Mouse (Mus musculus) T-cell, adult 2 months (primary cell): ENCODE results near the gene Pigk.

ENCODE experiments used
- DNase-seq: peaks from one replicate; pipeline ENCODE4 v3.0.0; 2022; ENCODE audit warnings: low spot score

The Pigk gene

GRCm38 (mm10) chr3:152728238-152728637 is 14.3 kb downstream of the Pigk start:
- DNase-seq: no peak

GRCm38 (mm10) chr3:152733011-152733410 is 19.1 kb downstream of the Pigk start:
- no peak for DNase-seq

DNA sequence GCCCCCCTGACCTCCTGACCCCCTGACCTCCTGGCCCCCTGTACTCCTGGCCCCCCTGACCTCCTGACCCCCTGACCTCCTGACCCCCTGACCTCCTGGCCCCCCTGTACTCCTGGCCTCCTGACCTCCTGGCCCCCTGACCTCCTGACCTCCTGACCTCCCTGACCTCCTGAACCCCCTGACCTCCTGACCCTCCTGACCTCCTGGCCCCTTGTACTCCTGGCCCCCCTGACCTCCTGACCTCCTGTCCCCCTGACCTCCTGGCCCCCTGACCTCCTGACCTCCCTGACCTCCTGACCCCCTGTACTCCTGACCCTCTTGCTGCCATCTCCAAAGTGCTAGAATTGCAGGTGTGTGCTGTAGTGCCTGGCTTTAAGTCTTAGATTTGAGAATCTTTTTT is 19.6 kb downstream of the Pigk start:
- no peak for DNase-seq

- peak; percentile 19 for DNase-seq
Measured at GRCm38 (mm10) chr3:152734100-152734499, 20.2 kb downstream of the Pigk start.

DNA sequence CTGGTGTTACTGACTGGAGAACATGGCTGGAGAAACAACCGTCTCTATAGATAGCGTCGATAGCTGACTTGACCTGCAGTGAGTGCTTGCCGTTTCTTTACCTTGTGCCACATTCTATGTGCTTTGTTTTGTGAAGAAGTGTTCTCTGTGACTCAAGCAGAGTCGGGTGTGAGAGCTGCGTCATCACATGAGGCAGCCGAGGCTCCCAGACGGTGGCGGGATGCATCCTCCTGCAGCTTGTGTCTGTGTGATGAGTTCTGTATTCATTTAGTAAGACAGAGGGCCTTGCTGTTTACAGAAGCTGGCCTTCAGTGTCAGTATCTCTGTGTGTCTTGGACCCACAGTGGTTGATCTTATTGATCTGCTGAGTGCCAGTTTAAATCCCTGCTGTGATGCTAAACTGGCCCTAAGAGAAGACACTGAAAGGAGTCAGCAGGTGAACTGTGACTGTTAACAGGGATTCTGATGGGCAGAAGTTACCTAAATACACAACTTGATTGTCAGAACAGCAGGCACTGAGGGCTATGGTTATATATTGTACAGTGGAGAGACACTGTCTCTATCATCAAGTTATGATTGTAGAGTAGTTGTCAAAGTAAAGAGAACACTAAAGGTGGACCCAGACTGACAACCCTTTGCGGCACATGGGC is 21.8 kb downstream of the Pigk start:
- DNase-seq: no peak

DNA sequence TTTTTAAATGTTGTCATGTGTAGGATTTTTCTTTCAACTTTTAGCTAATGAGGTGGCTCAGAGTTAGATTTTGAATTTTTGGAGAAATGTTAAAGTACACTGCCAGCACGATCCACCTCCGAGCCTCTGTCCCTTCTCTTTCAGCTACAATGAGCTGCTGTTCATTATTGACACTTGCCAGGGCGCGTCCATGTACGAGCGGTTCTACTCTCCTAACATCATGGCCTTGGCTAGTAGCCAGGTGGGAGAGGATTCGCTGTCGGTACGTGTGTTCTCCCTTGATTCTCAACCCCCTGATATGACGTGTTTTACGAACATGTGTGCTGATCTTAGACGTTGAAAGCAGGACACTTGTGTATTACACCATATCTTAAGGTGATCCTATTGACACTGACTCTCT is 30.4 kb downstream of the Pigk start:
- DNase-seq: no peak

DNA sequence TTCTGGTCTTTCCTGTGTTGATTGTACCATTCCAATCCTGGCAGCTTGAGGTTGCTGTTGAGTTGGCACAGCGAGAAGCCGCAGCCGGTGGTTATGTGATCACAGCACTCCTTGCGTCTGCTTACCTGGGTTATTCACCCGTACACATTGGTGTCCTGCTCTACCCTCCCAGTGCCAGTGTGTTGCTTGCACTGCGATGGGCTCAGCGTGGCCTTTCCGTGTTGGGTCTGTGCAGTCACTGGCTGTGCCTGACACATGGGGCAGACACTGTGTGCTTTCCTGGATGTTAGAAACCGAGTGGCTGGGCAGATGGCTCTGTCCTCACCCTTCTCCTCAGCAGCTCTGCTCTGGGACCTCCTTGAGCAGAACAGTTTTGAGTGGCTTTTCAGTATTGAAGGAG is 31.7 kb downstream of the Pigk start:
- no peak for DNase-seq

GRCm38 (mm10) chr3:152749461-152749871 is 35.6 kb downstream of the Pigk start:
- peak; percentile 18 for DNase-seq

DNA sequence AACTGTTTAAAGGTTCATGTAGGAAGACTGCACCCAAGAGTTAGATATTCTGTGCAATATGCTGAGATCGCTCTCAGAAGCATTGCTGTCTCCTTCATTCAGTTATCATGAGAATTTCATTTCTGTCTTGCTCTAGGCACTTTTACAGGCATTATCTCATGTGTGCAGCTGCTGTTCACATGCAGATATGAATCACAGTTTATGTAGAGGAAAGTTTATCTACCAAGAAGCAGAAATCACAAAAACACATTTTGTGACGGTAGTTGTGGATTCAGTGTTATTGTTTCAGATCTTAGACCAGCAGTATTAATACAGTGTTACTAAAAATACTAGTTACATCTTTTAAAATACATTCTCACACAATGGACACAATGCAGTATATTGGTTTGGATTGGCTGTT is 36.0 kb downstream of the Pigk start:
- no peak for DNase-seq

DNA sequence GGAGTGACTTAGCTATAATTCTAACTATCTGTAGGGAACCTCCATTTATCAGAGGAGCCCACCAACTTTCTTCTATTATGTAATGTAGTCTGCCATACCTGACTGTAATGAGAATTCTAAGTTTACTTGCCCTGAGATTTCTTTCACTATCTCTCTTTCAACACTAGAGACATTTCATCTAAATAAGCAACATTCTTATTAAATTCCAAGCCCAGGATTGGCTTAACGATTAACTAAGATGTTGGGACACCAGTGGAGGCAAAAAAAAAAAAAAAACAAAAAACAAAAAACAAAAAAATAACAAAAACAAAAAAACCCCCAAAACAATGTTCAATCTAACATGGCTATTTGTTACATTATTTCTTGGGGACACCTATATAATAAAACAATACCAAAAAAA is 39.0 kb downstream of the Pigk start:
- DNase-seq: no peak

- DNase-seq: no peak
Measured at GRCm38 (mm10) chr3:152753345-152753744, 39.4 kb downstream of the Pigk start.

DNA sequence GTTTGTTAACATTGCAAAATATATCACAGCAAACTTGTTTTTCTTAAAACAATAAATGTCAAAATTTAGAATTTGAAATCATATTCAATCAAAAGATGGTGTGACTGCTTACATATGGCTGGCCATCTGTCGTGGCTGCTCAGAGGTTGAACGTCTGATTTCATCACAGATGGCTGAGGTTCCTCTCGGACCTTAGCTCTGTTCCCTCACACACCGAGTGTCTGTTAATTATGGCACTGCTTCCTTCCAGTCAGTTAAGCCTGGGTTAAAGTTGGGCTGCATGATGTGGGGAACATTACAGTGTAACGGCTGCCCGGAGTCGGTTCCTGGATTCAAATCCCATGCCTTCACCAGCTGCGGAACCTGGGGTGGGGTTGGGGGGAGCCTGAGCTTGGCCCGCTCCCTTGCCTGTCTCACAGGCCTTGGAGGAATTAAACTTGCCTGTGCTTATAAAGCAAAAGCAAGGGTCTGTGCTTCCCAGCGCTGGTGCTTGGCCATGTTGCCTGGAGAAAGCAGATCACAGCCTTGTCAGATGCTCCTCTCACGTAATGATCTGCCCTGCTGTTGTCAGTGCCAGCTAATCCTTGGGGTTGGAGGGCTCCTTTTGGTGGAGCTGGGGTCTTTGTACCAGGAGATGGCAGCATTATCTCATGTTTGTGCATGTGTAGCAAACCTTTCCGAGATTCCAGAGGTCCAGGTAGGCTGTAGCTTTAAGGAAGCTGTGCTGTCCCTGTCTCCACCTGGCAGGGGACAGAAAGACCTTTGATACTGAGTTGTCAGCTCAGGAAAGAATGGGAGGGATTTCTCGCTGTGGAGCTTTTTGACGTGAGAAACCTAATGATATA is 40.2 kb downstream of the Pigk start:
- no peak for DNase-seq

GRCm38 (mm10) chr3:152755515-152755914 is 41.6 kb downstream of the Pigk start:
- DNase-seq: no peak

DNA sequence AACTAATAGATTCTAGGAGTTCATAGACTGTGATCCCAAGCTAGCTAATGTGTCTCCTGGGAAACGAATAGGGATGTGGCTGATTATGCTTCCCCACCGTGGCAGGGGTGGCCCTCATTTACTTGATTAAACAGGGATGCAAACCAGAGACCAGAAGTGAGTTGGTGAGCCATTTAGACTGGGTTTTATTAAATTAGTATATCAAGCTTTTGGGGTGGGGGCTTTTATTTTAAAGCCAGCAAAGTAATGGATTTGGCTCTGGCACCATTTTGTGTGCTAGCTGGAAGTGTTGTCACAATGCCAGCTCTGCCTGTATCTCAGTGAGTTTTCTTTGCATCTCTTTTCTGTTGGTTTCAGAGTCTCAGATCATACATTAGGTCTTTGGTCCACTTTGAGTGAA is 43.0 kb downstream of the Pigk start:
- no peak for DNase-seq

DNA sequence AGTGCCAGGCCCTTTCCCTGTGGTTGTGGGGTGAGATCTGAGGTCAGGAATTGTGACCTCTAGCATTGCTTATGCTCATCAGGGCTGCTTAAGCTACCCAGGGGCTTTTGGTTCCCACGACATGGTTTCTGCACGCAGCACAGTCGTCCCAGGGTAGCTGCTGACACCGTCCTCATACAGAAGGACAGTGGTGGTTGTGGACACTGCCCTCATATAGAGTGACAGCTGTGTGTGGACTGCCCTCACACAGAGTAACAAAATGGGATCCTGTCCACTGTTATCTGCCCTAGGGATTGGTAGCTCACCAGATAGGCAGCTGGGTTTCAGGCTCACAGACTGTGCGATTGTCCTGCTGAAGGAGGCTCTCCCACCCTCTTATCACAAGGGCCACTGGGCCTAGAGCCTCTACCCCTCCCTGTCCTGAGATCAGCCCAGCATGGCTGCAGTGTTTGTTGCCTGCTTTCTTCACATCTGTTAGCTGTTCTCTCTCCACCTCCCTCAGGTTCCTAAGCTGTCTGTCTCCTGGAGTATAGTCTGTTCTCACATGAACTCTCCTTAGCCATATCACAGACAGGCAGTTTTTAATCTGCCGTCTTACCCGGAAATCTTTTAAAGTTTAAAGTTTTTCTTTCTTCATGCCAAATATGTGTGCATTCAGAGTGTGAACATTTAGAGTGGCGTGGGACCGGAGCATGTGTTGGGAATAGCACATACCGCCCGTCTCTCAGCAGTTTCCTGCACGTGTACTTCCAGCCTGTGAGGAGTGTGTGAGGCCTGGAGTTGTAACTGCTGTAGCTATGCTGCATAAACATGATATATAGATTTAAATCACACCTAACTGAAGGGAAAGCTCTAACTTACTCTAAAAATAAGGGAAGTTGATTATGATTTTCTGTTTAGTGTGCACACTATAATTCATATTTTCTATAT is 43.8 kb downstream of the Pigk start:
- no peak for DNase-seq

GRCm38 (mm10) chr3:152758500-152759032 is 44.7 kb downstream of the Pigk start:
- no peak for DNase-seq

- peak; percentile 18 for DNase-seq
Measured at GRCm38 (mm10) chr3:152761116-152761515, 47.2 kb downstream of the Pigk start.

- DNase-seq: no peak
Measured at GRCm38 (mm10) chr3:152761661-152762060, 47.8 kb downstream of the Pigk start.

DNA sequence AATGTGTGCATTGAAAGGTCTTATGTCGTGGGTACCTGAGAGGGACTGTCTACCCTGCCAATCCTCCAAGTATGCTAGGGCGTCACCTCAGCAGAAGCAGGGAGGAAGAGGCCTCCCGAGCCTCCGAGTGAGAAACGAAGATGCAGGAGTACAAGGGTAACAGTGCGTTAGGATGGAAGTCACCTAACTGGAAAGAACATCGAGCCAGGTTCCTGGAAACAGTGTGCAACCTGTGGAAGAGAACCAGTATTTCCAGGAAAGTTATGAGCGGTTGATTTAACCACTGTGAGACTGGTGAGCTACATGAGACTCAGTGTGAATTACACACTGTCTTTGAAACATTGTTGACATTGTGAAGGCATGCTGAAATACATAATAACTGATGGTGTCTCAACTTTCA is 48.4 kb downstream of the Pigk start:
- DNase-seq: no peak

DNA sequence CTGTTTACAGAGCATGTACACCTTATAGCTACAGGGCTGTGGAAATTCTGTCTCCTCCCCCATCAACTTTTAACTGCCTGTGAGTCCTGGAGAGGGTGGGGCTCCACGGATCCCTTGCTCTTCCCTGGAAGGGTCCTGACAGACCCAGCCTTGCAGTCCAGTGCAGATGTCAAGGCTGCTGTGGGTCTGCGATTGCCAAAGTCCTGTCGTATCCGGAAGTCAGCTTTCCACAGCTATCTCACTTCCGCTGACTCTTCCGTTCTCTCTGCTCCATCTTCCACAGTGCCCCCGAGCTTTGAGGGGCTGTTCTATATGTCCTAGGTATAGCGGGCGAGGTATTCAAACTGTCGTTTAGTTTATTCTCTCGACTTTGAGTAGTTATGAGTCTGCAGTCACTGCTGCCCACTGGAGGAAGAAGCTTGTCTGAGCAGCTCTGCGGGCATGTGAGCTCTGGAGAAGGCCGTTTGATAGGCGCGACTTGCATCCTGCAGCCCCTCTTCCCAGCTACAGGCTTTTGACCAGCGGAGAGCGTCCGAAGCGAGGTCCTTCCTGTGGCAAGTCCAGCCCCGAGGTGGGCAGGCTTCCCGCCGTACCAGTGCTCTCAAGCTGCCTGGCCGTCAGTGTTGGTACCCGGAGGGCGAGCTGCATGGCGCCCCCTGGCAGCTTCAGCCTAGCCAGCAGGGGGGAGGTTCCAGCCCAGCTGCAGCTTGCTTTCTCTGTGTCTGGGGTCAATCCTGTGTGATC is 49.4 kb downstream of the Pigk start:
- DNase-seq: peak; percentile 12

- no peak for DNase-seq
Measured at GRCm38 (mm10) chr3:152764516-152765312, 50.8 kb downstream of the Pigk start.
